Mouse (Mus musculus): ENCODE measurements around the gene Zhx3.

Zhx3 gene

GRCm38 (mm10) chr2:160883912-160884311, 11.1 kb upstream of the Zhx3 start:
- WGBS = 69% methylated on average over 4 of the region's 4 CpGs

GRCm38 (mm10) chr2:160882436-160882835, 9.6 kb upstream of the Zhx3 start:
- 71% methylated on average over 5 of the region's 5 CpGs for WGBS

- 80% methylated on average over 6 of the region's 6 CpGs for WGBS
These were observed 8.8 kb upstream of the Zhx3 start for GRCm38 (mm10) chr2:160881462-160882101.

- 48% methylated on average over 13 of the region's 13 CpGs for WGBS
These were observed 7.8 kb upstream of the Zhx3 start, which contains the start of gene Lpin3 for GRCm38 (mm10) chr2:160880453-160881195. TSS of gene Lpin3 (plus strand) at chr2:160880670.

GRCm38 (mm10) chr2:160876115-160876514, 3.3 kb upstream of the Zhx3 start:
- WGBS = 85% methylated on average over 4 of the region's 4 CpGs

GRCm38 (mm10) chr2:160874231-160874877, 1.6 kb upstream of the Zhx3 start:
- 71% methylated on average over 5 of the region's 5 CpGs for WGBS

- WGBS = under 1% methylated on average over 46 of the region's 47 CpGs
These were observed 403 bp downstream of the Zhx3 start for GRCm38 (mm10) chr2:160872395-160872794.

- WGBS = 22% methylated on average over 3 of the region's 3 CpGs
These were observed 1.5 kb downstream of the Zhx3 start for GRCm38 (mm10) chr2:160871310-160871709.

GRCm38 (mm10) chr2:160869446-160869845, 3.4 kb downstream of the Zhx3 start:
- 68% methylated on average over 3 of the region's 3 CpGs for WGBS

GRCm38 (mm10) chr2:160865266-160865665, 7.5 kb downstream of the Zhx3 start:
- 84% methylated on average over 2 of the region's 2 CpGs for WGBS

- 85% methylated on average over 1 of the region's 1 CpGs for WGBS
These were observed 8.7 kb downstream of the Zhx3 start for GRCm38 (mm10) chr2:160864112-160864511.

GRCm38 (mm10) chr2:160860363-160860762, 12.4 kb downstream of the Zhx3 start:
- whole genome bisulfite sequencing = 74% methylated on average over 1 of the region's 1 CpGs

- WGBS = 80% methylated on average over 5 of the region's 5 CpGs
These were observed 16.3 kb downstream of the Zhx3 start for GRCm38 (mm10) chr2:160856359-160857102.

- WGBS = 78% methylated on average over 3 of the region's 3 CpGs
These were observed 22.4 kb downstream of the Zhx3 start for GRCm38 (mm10) chr2:160850360-160850759.

GRCm38 (mm10) chr2:160849617-160850240, 23.1 kb downstream of the Zhx3 start:
- 62% methylated on average over 3 of the region's 3 CpGs for WGBS

GRCm38 (mm10) chr2:160848186-160848585, 24.6 kb downstream of the Zhx3 start:
- WGBS = 79% methylated on average over 2 of the region's 2 CpGs

GRCm38 (mm10) chr2:160847664-160848063, 25.1 kb downstream of the Zhx3 start:
- 79% methylated on average over 1 of the region's 1 CpGs for WGBS

- 93% methylated on average over 1 of the region's 1 CpGs for WGBS
These were observed 62.0 kb downstream of the Zhx3 start for GRCm38 (mm10) chr2:160810802-160811201.

GRCm38 (mm10) chr2:160806091-160806521, 66.7 kb downstream of the Zhx3 start:
- 30% methylated on average over 3 of the region's 3 CpGs for WGBS

GRCm38 (mm10) chr2:160804794-160805527, 67.8 kb downstream of the Zhx3 start:
- WGBS = 67% methylated on average over 4 of the region's 4 CpGs

GRCm38 (mm10) chr2:160802326-160802725, 70.5 kb downstream of the Zhx3 start:
- 92% methylated on average over 3 of the region's 3 CpGs for WGBS

Data from cerebral cortex, adult 2 months (tissue).